Mouse (Mus musculus) lung, postnatal 10 days (tissue): Measurements from ENCODE around the gene Fbxo6.

ENCODE experiments used
- DNase-seq: peaks from one replicate; pipeline ENCODE4 v3.0.0; 2021

Fbxo6 gene

DNA sequence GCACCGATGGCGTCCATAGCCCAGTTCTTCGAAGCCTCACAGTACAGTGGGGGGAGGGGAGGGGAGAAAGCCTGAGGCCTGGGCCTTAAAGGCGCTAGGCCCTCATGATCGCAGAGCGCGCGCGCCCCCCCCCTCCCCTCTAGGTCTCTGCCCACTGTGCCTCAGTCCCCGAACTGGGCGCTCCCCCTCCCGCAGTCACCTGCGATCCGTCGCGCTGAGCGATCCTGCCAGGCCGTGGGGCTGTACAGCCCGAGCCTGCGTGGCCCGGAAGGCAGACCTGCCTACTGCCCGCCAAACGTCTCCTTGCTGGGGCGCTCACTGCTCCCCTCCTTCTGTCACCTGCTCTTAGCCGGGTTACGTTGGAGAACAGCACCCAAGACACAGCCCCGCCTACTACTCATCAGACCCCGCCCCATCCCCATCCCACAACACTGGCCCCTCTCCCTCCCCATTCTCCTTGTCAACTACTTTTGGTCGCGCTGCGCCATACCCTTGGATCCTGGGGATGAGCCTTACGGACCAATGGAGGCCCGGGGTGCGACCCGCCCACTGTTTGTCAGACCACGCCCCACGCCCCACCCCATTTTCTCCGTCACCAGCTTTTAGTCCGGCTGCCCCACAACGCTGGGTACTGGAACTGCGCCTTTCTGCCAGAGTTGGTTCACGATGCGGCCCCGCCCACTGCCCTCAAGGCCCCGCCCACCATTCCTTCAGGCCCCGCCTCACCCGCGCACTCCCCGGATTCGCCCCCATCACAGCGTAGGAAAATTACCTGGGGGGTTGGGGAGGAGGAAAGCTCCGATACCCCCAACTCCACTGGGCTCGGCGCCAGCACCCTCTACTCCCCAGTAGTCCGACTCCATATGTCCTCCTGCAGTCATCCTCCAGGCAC lies 7.8 kb upstream of the Fbxo6 start:
- DNase-seq: peak; percentile 94

DNA sequence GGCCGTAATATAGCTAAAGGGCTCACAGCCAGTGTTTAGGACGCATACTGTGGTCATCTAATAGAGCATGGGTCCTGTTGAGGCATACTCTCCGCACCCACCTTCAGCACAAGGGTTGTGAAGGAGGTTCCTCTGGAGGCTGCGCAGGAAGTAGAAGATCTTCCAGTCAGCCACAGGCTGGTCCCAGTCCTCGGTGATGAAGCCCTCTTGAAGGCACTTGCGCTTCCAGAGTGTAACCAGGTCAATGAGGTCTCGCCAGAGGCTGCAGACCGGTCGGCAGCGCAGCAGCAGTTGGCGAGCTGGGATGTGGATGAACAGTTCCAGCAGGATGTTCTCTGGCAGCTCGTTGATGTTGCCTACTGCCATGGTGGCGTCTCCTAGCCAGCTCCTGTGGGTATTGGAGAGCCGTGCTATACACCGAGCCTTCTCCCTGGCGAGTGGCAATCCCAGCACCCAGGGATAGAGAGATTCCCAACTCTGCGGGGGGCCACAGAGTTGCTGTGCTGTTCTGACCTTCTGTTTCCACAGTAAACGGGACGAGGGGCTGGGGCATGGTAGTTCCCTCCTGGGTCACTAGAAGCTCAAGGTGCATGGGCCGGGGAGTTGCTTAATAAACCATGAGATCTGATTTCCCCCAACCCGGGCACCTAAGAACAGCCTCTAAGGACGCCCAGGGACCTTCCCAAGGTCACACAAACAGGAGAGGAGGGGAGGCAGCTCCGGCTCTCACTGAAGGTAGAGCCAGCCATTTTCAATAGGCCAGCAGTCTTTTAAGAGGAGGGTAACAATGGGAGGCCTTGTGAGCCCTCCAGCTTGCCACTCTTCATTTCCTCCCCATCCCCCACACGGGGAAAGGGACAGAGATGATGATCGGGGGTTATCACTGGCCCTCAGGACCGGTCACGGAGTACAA lies 6.8 kb upstream of the Fbxo6 start:
- no peak for DNase-seq

DNA sequence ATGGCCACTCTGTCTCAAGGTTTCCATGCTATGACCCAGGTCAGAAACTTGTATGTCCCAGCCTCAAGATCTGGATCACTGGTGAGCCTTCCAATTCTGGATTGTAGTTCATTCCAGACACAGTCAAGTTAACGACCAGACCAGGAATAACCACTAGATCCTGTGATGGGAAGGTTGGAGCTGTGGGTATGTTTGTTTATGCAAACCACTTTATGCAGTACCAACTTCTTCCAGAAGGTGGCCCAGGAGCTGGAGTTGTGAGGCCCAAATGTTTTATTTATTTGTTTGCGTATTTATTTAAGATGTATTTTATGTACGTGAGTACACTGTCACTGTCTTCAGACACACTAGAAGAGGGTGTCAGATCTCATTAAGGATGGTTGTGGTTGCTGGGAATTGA lies 3.0 kb upstream of the Fbxo6 start:
- peak; percentile 59 for DNase-seq

DNA sequence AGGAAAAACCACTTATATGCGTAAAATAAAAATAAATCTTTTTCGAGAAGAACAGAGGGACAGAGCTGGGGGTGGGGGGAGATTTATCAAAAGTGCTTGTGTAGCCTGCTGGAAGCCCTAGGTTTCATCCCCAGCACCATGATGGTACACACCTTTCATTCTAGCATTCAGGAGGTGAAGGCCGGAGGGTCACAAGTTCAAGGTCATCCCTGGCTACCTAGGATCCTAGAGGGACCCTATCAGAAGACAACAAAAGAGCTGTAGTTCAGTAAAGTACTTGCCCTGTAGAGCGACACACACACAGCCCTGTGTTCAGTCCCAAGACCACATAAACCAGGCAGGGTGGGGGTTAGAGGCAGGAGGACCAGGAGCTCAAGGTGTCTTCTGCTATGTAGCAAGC lies 2.1 kb upstream of the Fbxo6 start:
- DNase-seq: no peak

DNA sequence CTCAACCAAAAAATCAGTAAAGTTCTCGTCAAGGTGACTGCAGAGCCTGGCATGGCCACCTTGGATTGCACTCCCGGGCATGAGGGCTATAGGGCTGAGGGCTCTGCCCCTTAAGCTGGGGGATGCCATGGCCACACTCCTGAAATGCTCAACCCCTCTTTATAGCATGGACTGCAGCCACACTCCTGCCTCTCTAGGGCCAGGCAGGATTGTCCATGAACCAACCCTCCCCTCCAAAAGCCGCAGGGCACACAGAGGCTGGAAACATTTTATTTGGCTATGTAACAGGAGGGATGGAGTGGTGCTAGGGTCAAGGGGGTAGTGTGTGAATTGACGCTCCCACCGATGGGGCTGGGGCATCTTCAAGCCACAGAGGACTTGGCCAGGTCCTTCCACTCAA lies 607 bp upstream of the Fbxo6 start:
- no peak for DNase-seq

DNA sequence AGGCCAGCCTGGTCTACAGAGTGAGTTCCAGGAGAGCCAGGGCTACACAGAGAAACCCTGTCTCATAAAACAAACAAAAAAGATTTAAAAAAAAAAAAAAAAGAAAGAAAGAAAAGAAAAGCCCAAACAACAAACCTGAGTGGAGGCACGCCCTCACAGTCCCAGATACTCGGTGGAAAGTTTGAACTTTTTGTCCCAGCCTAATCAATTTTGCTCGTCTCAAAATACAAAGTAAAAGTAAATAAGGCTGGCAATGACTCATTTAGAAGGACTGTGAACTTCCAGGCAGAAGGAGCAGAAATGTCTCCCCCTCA lies 1.0 kb downstream of the Fbxo6 start:
- DNase-seq: no peak

DNA sequence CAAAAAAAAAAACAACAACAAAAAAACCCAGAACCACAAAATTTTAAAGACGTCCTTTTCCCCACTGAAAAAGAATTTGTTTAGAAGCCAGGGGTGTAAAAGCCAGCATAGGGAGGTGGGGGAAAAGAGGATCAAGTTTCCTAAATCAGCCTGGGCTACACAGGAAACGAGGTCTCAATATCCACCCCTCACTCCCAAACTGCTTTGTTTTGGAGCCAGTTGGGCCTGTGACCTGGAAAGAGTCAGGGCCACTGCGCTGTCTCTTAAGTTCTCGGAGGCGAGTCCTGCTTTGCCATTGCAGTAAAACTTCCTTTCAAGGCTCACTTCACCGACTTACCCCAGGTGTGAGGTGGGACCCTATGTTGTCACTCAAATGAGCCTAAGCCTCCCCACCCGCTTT lies 1.7 kb downstream of the Fbxo6 start:
- no peak for DNase-seq

DNA sequence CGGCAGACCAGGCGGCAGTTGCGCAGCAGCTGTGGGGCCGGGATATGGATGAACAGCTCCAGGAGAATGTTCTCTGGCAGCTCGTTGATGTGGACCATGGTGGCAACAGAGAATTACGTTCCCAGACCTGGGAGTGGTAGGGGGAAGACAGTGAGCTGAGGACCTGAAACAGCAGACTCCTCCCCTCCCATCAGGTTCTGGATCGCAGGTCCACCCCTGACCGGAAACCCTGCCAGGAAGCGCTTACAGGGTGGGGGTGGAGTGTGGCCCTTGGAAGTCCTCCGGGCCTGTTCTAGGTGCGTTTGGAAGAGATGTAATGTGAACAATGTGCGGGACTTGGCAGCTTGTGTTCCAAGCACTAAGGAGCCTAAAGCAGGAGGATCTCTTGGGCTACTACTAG lies 2.4 kb downstream of the Fbxo6 start:
- peak; percentile 43 for DNase-seq

DNA sequence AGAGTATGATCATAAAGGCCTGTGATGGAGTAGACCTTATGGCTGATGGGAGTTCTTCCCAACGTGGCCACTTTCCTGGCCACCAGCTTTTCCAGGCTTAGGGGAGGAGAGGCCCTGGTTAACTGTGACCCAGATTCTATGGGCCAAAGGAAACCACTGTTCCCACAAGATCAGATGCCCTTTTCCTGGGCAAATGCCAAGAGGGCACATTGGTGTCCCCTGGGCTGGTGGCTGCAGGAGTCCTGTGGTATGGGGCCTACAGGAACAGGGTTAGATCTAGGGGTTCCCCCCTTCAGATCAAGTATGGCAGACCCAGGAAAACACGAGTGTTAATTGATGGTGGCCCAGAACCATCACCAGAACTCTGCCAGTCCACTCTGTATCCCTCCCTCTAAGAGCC lies 4.2 kb downstream of the Fbxo6 start:
- no peak for DNase-seq

DNA sequence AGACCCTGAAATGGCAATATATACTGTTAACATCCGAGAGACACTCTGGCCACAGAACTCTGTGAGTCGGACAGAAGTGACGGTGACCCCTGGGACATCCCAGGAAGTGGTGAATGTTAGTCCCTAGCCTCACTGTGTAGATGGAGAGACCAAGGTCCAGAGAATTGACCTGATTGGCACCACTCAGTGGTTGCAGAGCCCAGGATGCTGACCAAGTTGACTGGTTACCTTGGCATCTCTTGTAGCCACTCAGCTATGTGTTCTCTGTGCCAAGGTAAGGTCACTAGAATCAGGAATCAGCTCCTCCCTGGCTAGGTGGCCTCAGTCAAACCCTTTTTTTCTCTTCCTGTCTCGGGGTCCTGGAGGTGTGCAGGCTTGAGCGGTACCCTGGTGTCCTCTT lies 8.2 kb downstream of the Fbxo6 start:
- DNase-seq: no peak

DNA sequence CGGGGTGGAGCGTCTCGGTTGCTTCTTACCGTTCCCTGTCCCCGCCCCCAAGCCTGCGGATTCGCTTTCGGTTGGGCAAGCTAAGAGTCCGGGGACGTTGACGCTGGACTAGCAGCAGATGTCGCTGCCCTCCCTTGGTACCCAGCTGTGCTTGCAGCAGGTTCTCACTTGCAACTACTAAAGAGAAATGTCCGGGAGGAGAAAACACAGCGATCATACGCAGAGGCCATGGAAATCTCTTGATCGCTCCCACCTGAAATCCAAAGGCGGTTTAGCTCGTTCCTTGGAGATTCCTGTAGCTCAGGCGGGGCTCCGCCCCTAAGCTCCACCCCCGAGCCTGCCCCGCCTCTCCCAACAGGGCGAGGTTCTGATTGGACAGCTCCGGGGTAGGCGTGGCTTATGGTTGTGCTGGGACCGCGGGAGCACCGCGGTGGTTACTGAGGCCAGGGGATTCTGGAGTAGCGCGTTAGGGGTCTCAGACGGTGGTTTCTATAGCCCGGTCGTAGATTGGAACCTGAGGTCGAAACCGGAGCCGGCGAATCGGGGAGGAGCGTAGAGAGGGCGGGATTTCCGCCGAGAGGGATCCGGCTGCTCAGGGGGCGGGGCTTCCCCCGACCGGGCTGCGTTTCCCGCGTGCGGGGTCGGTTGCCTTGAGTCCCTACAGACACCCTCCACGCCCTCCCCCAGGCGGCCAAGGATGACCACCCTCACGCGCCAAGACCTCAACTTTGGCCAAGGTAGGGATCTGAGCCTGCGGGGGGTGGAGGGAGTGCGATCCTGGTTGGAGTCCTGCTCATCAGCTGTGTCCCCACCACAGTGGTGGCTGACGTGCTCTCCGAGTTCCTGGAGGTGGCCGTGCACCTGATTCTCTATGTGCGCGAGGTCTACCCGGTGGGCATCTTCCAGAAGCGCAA lies 11.6 kb downstream of the Fbxo6 start:
- DNase-seq: peak; percentile 96

DNA sequence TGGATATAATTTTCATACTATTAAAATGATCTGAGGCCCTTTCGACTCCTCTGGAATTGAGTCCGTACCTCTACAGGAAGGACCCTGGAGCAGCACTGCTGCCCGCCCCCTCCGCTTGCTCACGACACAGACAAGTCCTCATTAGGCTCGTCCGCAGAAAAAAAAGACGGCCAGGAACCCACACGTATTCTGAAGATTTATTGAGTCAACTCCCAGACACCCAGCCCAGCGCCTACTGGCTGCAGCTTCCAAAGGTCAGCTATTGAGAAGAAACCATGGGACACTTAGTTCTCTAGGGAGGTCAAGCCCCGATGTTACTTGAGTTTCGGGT lies 12.2 kb downstream of the Fbxo6 start:
- no peak for DNase-seq

DNA sequence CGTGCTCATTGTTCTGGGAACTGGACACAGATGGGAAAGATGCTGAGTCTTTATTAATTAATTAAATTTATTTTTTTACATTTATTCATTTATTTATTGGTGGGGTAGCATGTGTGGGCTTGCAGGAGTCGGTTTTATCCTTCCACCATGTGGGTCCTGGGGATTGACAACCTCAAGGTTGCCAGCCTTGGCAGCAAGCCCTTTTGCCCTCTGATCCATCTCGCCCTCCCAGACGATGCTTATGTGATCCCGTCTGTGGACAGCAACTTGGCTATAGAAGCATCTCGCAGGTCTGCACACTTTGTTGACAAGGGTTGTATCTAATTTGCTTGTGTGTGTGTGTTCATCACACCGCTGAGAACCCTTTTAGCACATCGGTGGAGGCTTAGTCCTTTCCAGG lies 14.4 kb downstream of the Fbxo6 start:
- DNase-seq: no peak

DNA sequence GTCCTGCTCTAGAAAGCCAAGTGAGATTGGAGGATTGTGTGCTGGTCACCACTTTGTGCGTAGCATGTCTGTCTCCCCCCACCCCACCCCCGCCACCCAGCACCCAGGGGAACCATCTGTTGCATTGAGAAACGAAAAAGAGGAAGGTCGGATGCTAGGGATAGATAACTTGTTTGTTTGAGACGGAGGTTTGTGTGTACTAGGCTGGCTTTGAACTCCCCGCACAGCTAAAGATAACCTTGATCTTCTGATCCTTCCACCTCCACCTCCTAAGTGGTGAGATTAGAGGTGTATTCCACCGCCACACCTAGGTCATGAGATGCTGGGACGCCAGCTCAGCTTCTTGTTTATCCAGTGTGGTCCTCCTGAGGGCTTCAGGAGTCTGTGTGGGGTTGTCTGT lies 17.0 kb downstream of the Fbxo6 start:
- DNase-seq: no peak

DNA sequence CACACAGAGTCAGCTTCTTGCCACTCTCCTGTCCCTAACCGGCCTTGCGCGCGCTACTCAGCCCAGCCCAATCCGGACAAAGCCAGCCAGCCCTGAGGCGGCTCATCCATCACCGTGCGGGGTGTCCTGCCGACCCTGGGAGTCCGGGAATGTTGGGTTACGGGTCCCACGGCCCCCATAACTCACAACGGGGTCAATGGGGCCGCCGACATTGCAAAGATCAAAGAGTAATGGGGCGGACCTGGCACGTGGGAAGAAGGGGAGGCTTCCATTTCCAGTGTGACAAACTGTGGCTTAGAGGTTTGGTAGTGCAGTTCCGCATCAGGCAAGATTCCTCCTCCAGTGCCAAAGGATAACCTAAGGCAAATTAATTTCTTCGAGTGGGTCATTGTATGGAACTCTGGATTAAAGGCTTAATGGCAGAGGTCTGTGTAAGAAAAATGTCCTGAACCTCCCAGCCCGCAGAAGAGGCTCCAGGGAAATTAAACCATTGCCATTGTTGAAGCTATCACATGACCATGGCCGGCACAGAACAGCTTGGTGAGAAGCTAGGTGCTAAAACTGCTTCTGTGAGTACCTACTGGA lies 20.4 kb downstream of the Fbxo6 start:
- no peak for DNase-seq

DNA sequence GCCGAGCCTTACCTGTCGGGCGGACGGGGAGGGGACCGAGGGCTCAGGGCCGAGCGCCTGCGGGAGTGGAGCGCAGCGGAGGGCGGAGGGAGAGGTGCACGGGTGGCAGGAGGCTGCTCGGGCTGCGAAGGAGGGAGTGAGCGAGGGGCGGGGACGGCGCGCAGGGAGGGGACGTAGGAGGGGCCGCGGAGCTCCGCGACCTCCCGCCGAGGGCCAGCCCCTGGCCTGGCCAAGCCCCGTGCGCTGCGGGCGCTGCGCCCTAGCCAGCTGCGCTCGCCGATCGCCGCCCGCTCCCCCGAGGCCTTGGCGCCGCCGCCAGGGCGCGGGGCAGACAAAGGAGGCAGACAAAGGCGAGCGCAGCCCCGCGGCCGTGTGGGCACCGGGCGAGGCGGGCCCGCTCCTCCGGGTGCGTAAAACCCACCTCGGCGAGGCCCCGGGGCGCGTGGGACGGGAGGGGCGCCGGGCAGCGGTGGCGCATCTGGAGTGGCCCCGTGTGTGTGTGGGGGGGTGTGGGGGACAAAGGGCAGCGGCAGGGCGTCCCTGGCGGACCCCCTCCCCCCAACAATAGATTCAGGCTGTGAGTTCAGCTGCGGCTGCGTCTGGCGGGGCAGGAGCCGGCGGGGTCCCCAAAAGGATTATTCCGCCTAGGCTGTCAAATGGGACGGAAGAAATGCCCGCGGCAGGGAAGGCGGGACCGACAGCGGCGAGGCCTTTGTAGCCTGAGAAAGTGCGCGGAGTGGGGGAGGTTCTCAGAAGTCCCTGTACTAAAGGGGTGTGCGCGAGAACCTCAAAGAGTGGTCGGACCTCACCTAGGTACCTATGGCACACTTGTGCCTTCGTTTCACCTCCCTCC lies 21.2 kb downstream of the Fbxo6 start, which contains the start of gene Draxin:
Draxin (minus strand) TSS at position 138 of the 853 bp plus-strand sequence.
- DNase-seq: peak; percentile 73

DNA sequence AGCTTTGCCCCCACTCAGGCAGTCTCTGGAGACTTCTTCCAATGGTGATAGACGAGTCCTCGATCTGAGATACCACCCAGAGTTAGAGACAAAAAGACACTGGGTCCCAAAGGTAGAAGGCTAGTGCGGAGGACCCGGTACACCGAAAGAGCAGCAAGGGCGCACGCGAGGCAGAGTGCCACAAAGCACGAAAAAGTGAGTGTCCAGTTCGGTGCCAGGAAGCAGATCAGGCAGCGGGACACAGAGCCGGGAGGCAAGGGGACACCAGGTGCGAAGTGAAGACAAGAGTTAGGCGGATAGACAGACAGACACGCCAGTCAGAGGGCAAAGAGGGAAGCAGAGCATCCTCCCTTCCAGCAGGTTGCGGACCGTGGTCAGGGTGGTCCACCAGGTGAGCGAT lies 21.8 kb downstream of the Fbxo6 start, which contains the start of gene Mad2l2:
Mad2l2 (plus strand) TSS at position 252 of the 400 bp plus-strand sequence.
- no peak for DNase-seq

DNA sequence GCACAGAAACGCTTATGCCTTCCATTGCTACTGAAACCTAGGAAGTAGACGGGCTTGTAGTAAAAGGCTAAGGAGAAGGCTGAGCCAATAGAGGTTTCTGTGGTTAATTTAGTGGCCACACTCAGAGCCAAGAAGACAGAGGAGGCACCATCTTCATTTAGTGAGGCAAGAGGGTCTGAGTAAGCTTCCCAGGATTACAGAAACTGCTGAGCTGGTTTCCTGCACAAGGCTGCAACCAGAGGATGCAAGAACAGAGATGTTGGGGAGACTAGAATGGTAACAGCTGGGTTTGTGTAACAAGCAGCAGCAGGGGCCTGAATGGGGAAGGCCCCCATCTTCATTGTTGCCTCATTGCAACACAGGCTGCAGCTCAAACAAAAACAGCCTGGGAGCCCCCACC lies 23.3 kb downstream of the Fbxo6 start:
- DNase-seq: no peak

DNA sequence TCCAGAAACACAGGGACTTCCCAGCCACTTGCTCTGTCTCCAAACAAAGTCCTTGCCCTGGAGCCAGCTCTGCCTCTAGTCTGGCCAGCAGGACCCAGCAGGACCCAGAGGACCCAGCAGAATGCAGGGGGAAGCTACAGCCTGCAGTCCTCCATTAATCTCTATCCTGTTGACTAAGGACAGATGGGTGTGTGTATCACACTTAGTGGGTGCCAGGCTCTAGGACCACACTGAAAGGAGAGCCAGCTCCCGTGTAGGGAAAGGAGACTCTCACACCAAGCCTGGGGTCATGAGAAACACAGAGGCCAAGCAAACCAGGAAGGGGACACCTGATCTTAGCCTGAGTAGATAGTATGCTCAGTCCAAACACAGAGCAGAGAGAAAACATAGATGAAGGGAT lies 23.7 kb downstream of the Fbxo6 start:
- no peak for DNase-seq

DNA sequence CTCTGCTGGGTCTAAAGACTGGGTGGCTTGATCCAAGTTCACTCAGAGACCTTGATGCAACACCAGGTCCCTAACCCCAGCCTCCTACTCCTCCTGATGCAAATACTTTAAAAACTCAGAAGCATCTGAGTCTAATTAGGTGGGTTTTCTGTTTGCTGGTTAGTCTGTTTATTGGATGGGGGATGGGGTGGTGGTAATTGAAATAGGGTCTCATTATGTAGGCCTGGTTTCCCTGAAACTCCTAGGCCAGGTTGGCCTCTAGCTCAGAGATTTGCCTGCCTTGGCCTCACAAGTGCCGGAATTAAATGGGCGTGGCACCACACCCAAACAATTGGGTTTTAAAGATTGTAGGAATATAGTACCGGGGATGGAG lies 29.3 kb downstream of the Fbxo6 start:
- DNase-seq: no peak

DNA sequence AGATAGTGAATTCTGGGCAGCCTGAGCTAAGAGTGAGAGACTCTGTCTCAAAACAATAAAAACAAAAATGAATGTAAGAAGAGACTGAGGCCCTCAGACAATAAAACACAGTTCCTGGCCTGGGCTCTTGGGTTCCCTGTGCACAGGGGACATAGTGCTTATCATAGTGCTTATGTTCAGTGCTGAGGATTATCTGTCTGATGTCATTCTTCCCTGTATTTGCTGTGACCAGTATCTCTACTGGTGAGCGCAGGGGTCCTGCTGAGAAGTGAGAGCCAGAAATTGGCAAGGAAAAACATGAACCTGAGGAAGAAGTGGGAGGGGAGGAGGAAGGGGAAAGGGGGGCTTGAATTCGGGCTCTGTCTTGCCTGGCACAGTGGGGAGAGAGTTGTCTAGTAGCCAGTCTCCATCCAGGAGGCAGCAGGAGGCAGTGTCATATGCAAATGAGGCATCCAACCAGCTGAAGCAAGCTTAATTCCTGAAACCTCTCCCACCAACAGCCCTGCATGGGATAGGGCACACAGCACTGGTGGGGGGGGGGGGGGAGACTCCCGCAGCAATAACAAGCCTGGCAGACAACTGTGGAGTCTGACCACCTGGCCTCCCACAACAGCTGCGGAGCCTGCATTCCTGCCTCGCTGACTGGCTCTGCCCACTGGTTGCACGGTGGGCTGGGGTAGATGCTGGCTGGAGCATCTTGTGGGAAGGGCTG lies 29.8 kb downstream of the Fbxo6 start:
- DNase-seq: no peak
